Mouse (Mus musculus) heart, postnatal 14 days (tissue): ENCODE results near the gene Osbpl7. TPM values are rescaled to one million over a fixed set of nuclear protein-coding genes. Genes with fewer than 3 reads are reported as not detected.

ENCODE experiments used
- microRNA-seq, 2 experiments: library from miRNA; unstranded; fragments of <30 nt; microRNA quantifications; one replicate each; pipeline ENCODE4 v1.2.0; 2021 to 2022
- total RNA-seq, 2 experiments: library from RNA; stranded (reverse); gene quantifications; 2 replicates each; pipeline ENCODE4 v1.2.3; 2021

Osbpl7 gene
- total RNA-seq, 2 experiments from 2014 or later, result 4.6 to 4.9 TPM

Small RNA genes within 50 kb of the gene (microRNA-seq; reads per million reads assigned to microRNA genes)
- 0.81 to 1.6 reads per million in 2 experiments for gene Mir8103

Other genes with a start within 250 kb of the Osbpl7 start
- gene Nfe2l1, start 220.7 kb upstream of the Osbpl7 start, total RNA-seq, result 100 to 1,000 TPM; 346 to 358 TPM
- 10 to 100 TPM; 34.6 to 35.8 TPM for gene Copz2, start 200.8 kb upstream of the Osbpl7 start, total RNA-seq
- gene Cdk5rap3, start 134.1 kb upstream of the Osbpl7 start, total RNA-seq, result 10 to 100 TPM; 22.3 to 23.3 TPM
- 1 to 10 TPM in 1 of 2 experiments, under 1 TPM in 1; 0.88 to 1.8 TPM for gene Prr15l, start 122.5 kb upstream of the Osbpl7 start, total RNA-seq
- 10 to 100 TPM; 14.1 to 15.0 TPM for gene Pnpo, start 106.6 kb upstream of the Osbpl7 start, total RNA-seq
- gene Sp2, start 67.7 kb upstream of the Osbpl7 start, total RNA-seq, result 10 to 100 TPM; 11.4 to 12.0 TPM
- under 1 TPM; 0.07 to 0.12 TPM for gene Sp6, start 37.2 kb upstream of the Osbpl7 start, total RNA-seq
- gene Scrn2, start 20.7 kb upstream of the Osbpl7 start, total RNA-seq, result 10 to 100 TPM; 10.2 to 11.6 TPM
- gene Lrrc46, start 9.2 kb upstream of the Osbpl7 start, total RNA-seq, result under 1 TPM; 0.27 to 0.69 TPM
- 10 to 100 TPM; 79.9 to 88.0 TPM for gene Mrpl10, start 9.1 kb upstream of the Osbpl7 start, total RNA-seq
- gene Tbx21, start 64.7 kb downstream of the Osbpl7 start, total RNA-seq, result under 1 TPM in 1 of 2 experiments, not detected in 1; 0.12 TPM
- 10 to 100 TPM; 13.4 to 15.8 TPM for gene Tbkbp1, start 100.9 kb downstream of the Osbpl7 start, total RNA-seq
- gene Kpnb1, start 137.3 kb downstream of the Osbpl7 start, total RNA-seq, result 10 to 100 TPM; 86.3 to 94.8 TPM
- gene Npepps, start 230.0 kb downstream of the Osbpl7 start, total RNA-seq, result 10 to 100 TPM; 65.4 to 70.8 TPM